Mouse (Mus musculus): Measurements from ENCODE around the gene Ndufb4.

DNA sequence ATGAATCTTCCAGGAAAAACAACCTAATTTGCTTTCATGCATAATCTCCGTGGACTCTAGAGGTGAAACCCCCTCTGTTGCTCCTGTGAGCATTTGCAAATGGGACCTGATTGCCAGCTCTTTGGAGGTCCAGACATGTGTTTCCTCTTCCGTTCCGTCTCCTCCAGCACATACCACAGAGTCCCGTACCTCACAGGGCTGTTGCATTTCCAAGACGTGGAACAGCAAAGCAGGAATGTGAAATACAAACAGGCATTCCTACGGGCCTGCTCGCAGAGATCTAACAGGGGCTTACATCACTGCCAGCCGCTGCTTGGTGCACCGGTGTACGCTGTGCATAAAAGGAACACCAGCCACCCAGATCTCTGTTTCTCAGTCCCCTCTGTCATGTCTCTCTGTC is 35.7 kb upstream of the Ndufb4 start:
- TF ChIP-seq CTCF (IDR thresholded peaks at IDR 0.05; ENCODE audit: extremely low read depth, insufficient read depth, low read length) (no peak), POLR2A (IDR thresholded peaks at IDR 0.05; ENCODE audit: extremely low read depth, insufficient read depth, low read length) (no peak)

Measured in cortical plate, adult 2 months (tissue).